In genomic region chr9:58204448-58205000, GRCm38 (mm10) we compare ENCODE assay signal across 8 mouse cellular contexts. TPM values are rescaled to one million over a fixed set of nuclear protein-coding genes. Genes with fewer than 3 reads are reported as not detected.
DNase-seq lines count a peak whose midpoint lies in the region; ATAC-seq and TF ChIP-seq lines count a peak whose summit lies in the region.

No protein-coding gene starts in this region.

- H3K9me3 ChIP-seq in heart, embryonic 13.5 days, result no peaks in the 10 kb centered on the region
- H3K9me3 ChIP-seq in kidney, postnatal 0 days (replicated peaks; ENCODE audit: low read length), result no peaks in the 10 kb centered on the region
- H3K9me3 ChIP-seq in liver, embryonic 13.5 days (replicated peaks), result no peaks in the 10 kb centered on the region
- H3K9me3 ChIP-seq in stomach, embryonic 15.5 days, result no peaks in the 10 kb centered on the region

- H3K4me3 ChIP-seq in heart, embryonic 13.5 days, result peak overlapping the region; percentile 53
- H3K4me3 ChIP-seq in kidney, postnatal 0 days (replicated peaks; ENCODE audit: low read depth, low read length), result peak overlapping the region; percentile 32
- H3K4me3 ChIP-seq in liver, embryonic 13.5 days (replicated peaks), result peak overlapping the region; percentile 56
- peak overlapping the region; percentile 45 for H3K4me3 ChIP-seq in stomach, embryonic 15.5 days (replicated peaks)

- H3K9ac ChIP-seq in heart, embryonic 13.5 days, result peak overlapping the region; percentile 73
- no peak overlapping the region for H3K9ac ChIP-seq in kidney, postnatal 0 days (ENCODE audit: low read depth, low read length)
- peak overlapping the region; percentile 49; the same call in 1 of the 2 replicates for H3K9ac ChIP-seq in liver, embryonic 13.5 days
- no peak overlapping the region for H3K9ac ChIP-seq in stomach, embryonic 15.5 days

- WGBS in heart, embryonic 13.5 days, result 4% methylated on average over 18 of the region's 18 CpGs
- 2% methylated on average over 17 of the region's 18 CpGs for WGBS in kidney, postnatal 0 days
- WGBS in liver, embryonic 13.5 days (ENCODE audit: insufficient replicate concordance), result 3% methylated on average over 18 of the region's 18 CpGs
- WGBS in stomach, embryonic 15.5 days, result 3% methylated on average over 18 of the region's 18 CpGs

- H3K27ac ChIP-seq in heart, embryonic 13.5 days (replicated peaks), result no peak overlapping the region
- H3K27ac ChIP-seq in kidney, postnatal 0 days, result no peak overlapping the region
- no peak overlapping the region for H3K27ac ChIP-seq in liver, embryonic 13.5 days
- no peak overlapping the region for H3K27ac ChIP-seq in stomach, embryonic 15.5 days

- peak overlapping the region; percentile 72 for H3K4me2 ChIP-seq in heart, embryonic 13.5 days
- peak overlapping the region; percentile 58 for H3K4me2 ChIP-seq in kidney, postnatal 0 days (ENCODE audit: low read length)
- peak overlapping the region; percentile 68 for H3K4me2 ChIP-seq in liver, embryonic 13.5 days
- H3K4me2 ChIP-seq in stomach, embryonic 15.5 days, result peak overlapping the region; percentile 65

- peak; percentile 68 for DNase-seq in c-Kit-negative CD71-positive TER-119-positive erythroid progenitor cells, embryonic 14.5 days (ENCODE audit: low read depth, low spot score)
- DNase-seq in fibroblast of lung, adult 2 months (ENCODE audit: low read depth), result peak; percentile 74
- DNase-seq in kidney, postnatal 0 days (ENCODE audit: low spot score), result peak; percentile 91
- peak; percentile 75 for DNase-seq in liver, embryonic 13.5 days
- peak; percentile 77 to 88 for DNase-seq in natural killer cell, adult 2 months (ENCODE audit: low spot score in 2 of 2)

- H3K27me3 ChIP-seq in heart, embryonic 13.5 days (replicated peaks), result peaks cover 70% of the 10 kb centered on the region
- peaks cover 43% of the 10 kb centered on the region for H3K27me3 ChIP-seq in kidney, postnatal 0 days (ENCODE audit: insufficient read depth, low read length)
- peaks cover 83% of the 10 kb centered on the region for H3K27me3 ChIP-seq in liver, embryonic 13.5 days
- peaks cover 50% of the 10 kb centered on the region for H3K27me3 ChIP-seq in stomach, embryonic 15.5 days (replicated peaks)

- TF ChIP-seq CTCF in kidney, postnatal 0 days (IDR thresholded peaks at IDR 0.05; ENCODE audit: low read depth), result peak; percentile 96

- peak; percentile 60 for ATAC-seq in CD4-positive, CD25-positive, alpha-beta regulatory T cell, adult 4 months
- ATAC-seq in heart, embryonic 13.5 days (ENCODE audit: extremely low read depth, insufficient number of reproducible peaks, low FRiP score, low TSS enrichment), result 0 out of 2 replicates have a peak, but pooled peaks have one; percentile 32
- ATAC-seq in kidney, postnatal 0 days (replicated peaks; ENCODE audit: low FRiP score, low read depth), result peak; percentile 78
- ATAC-seq in liver, embryonic 13.5 days (ENCODE audit: low read depth), result peak; percentile 79
- ATAC-seq in stomach, embryonic 15.5 days (ENCODE audit: insufficient read depth, low FRiP score, low read depth), result peak; percentile 84

- H3K36me3 ChIP-seq in heart, embryonic 13.5 days, result no peaks in the 10 kb centered on the region
- no peaks in the 10 kb centered on the region for H3K36me3 ChIP-seq in kidney, postnatal 0 days (ENCODE audit: insufficient read depth, low read length)
- no peaks in the 10 kb centered on the region for H3K36me3 ChIP-seq in liver, embryonic 13.5 days
- H3K36me3 ChIP-seq in stomach, embryonic 15.5 days, result no peaks in the 10 kb centered on the region

- peaks cover 29% of the 10 kb centered on the region for H3K4me1 ChIP-seq in heart, embryonic 13.5 days
- H3K4me1 ChIP-seq in kidney, postnatal 0 days (replicated peaks; ENCODE audit: insufficient read depth, low read length), result peaks cover 2% of the 10 kb centered on the region; the same call in 1 of the 2 replicates
- H3K4me1 ChIP-seq in liver, embryonic 13.5 days (replicated peaks), result peaks cover 8% of the 10 kb centered on the region
- H3K4me1 ChIP-seq in stomach, embryonic 15.5 days, result peaks cover 30% of the 10 kb centered on the region; the same call in 1 of the 2 replicates

RNA-seq across cellular contexts. Expression of gene Islr2, which starts 0.4 kb away (rescaled TPM):
- not detected for polyA plus RNA-seq in CD4-positive, CD25-positive, alpha-beta regulatory T cell, adult 4 months (2017; shearing (Covaris generic))
- 0.05 and 0.17 TPM in 2 replicates for polyA plus RNA-seq in heart, embryonic 13.5 days (2015; fragmentation: Nextera tagmentation; extraction: Ambion mirVana)
- 0.04 and 0.13 TPM in 2 replicates for polyA plus RNA-seq in kidney, postnatal 0 days (2015; fragmentation: Nextera tagmentation; extraction: Ambion mirVana)
- 0.03 TPM in 1 of 2 replicates, not detected in the other for polyA plus RNA-seq in liver, embryonic 13.5 days (2015; fragmentation: Nextera tagmentation; extraction: Ambion mirVana)
- 1.5 and 1.7 TPM in 2 replicates for polyA plus RNA-seq in stomach, embryonic 15.5 days (2015; fragmentation: Nextera tagmentation; extraction: Ambion mirVana)

RNA-seq across cellular contexts. Expression of gene Islr, which starts 0.4 kb away (rescaled TPM):
- polyA plus RNA-seq in CD4-positive, CD25-positive, alpha-beta regulatory T cell, adult 4 months (2017; shearing (Covaris generic)), result 1 to 10 TPM in 1 of 2 experiments, under 1 TPM in 1; 0.77 to 1.2 TPM
- 18.6 and 23.3 TPM in 2 replicates for polyA plus RNA-seq in heart, embryonic 13.5 days (2015; fragmentation: Nextera tagmentation; extraction: Ambion mirVana)
- 54.0 and 60.4 TPM in 2 replicates for polyA plus RNA-seq in kidney, postnatal 0 days (2015; fragmentation: Nextera tagmentation; extraction: Ambion mirVana)
- 3.8 and 4.2 TPM in 2 replicates for polyA plus RNA-seq in liver, embryonic 13.5 days (2015; fragmentation: Nextera tagmentation; extraction: Ambion mirVana)
- 105 and 114 TPM in 2 replicates for polyA plus RNA-seq in stomach, embryonic 15.5 days (2015; fragmentation: Nextera tagmentation; extraction: Ambion mirVana)

RNA-seq across cellular contexts. Expression of gene Pml, which starts 45.1 kb away (rescaled TPM):
- 10 to 100 TPM; 45.9 to 77.9 TPM for polyA plus RNA-seq in CD4-positive, CD25-positive, alpha-beta regulatory T cell, adult 4 months (2017; shearing (Covaris generic))
- 11.9 and 12.9 TPM in 2 replicates for polyA plus RNA-seq in heart, embryonic 13.5 days (2015; fragmentation: Nextera tagmentation; extraction: Ambion mirVana)
- polyA plus RNA-seq in kidney, postnatal 0 days (2015; fragmentation: Nextera tagmentation; extraction: Ambion mirVana), result 14.3 and 15.2 TPM in 2 replicates
- 18.9 and 21.1 TPM in 2 replicates for polyA plus RNA-seq in liver, embryonic 13.5 days (2015; fragmentation: Nextera tagmentation; extraction: Ambion mirVana)
- 15.5 and 19.6 TPM in 2 replicates for polyA plus RNA-seq in stomach, embryonic 15.5 days (2015; fragmentation: Nextera tagmentation; extraction: Ambion mirVana)

RNA-seq across cellular contexts. Expression of gene Stoml1, which starts 48.4 kb away (rescaled TPM):
- 10 to 100 TPM; 26.0 to 83.0 TPM for polyA plus RNA-seq in CD4-positive, CD25-positive, alpha-beta regulatory T cell, adult 4 months (2017; shearing (Covaris generic))
- 25.0 and 25.6 TPM in 2 replicates for polyA plus RNA-seq in heart, embryonic 13.5 days (2015; fragmentation: Nextera tagmentation; extraction: Ambion mirVana)
- 36.6 and 37.6 TPM in 2 replicates for polyA plus RNA-seq in kidney, postnatal 0 days (2015; fragmentation: Nextera tagmentation; extraction: Ambion mirVana)
- 5.2 and 5.5 TPM in 2 replicates for polyA plus RNA-seq in liver, embryonic 13.5 days (2015; fragmentation: Nextera tagmentation; extraction: Ambion mirVana)
- polyA plus RNA-seq in stomach, embryonic 15.5 days (2015; fragmentation: Nextera tagmentation; extraction: Ambion mirVana), result 24.1 and 30.0 TPM in 2 replicates

Comparison
In these comparisons a context has a peak if more than half of its experiments do, and no peak if none do; other contexts are left out.
1. ATAC-seq: peak in every context shown above with its lines; median percentile 84 in stomach, embryonic 15.5 days; 79 in liver, embryonic 13.5 days; 78 in kidney, postnatal 0 days; 60 in CD4-positive, CD25-positive, alpha-beta regulatory T cell, adult 4 months; 32 in heart, embryonic 13.5 days.
2. H3K9ac ChIP-seq: peak in heart, embryonic 13.5 days (single experiment) and liver, embryonic 13.5 days (single experiment); none in kidney, postnatal 0 days (single experiment) and stomach, embryonic 15.5 days (single experiment).
3. Peak in every context shown above with its lines, with median percentiles within 50 percentile points of each other: DNase-seq, H3K4me2 ChIP-seq and H3K4me3 ChIP-seq.